Mouse (Mus musculus): ENCODE measurements around the gene Sulf2. TPM values are rescaled to one million over a fixed set of nuclear protein-coding genes. Genes with fewer than 3 reads are reported as not detected.
A peak's percentile ranks its signal among the peaks of the same experiment; 100 is the strongest.
"Not testable (repeated sequence)": the region's sequence is repeated elsewhere in the genome, so short reads cannot be mapped to it uniquely, and the experiment has no call there.

Gene Sulf2
- polyA plus RNA-seq, 1 experiment from 2014 or later: 118 TPM

DNA sequence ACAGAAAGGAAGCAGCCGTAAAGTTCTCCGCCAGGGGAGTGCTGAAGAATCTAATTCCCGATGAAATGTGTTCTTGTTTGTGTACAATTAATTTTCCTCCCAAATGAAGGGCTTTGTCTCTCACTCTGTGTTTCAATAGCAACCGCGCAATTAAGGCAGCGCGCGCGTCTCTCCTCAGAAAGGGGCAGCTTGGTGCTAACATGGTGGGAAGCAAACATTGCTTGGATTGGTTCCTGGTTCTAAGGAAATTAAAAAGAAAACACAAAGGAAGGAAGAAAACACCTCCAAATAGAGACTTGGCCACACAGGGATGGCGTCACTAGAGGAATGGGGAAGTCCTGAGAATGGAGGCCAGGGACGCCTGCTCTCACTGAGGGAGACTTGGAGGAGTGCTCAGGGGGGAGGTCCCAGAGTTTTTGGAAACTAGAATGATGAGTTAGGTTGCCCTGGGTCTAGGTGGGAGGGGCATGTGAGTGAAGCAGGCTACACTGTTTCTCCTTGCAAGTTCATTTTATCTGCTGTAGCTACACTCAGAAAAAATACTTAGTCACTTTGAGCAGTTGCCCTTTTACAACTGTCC, 32.5 kb upstream of the Sulf2 start:
- H3K4me3 ChIP-seq (replicated peaks); H3K27me3 ChIP-seq (replicated peaks); H3K9ac ChIP-seq (replicated peaks); H3K9me3 ChIP-seq (replicated peaks); H3K36me3 ChIP-seq: not testable (repeated sequence)
- H3K4me1 ChIP-seq: peaks cover 22% of the 10 kb centered on the region
- peak; percentile 42 for ATAC-seq (ENCODE audit: low FRiP score)
- WGBS: 31% methylated on average over 9 of the region's 11 CpGs
- 0 out of 2 replicates have a peak overlapping the region, but pooled peaks have one; percentile 7 for H3K4me2 ChIP-seq
- H3K27ac ChIP-seq (replicated peaks): peak overlapping the region; percentile 56; the same call in 1 of the 2 replicates

DNA sequence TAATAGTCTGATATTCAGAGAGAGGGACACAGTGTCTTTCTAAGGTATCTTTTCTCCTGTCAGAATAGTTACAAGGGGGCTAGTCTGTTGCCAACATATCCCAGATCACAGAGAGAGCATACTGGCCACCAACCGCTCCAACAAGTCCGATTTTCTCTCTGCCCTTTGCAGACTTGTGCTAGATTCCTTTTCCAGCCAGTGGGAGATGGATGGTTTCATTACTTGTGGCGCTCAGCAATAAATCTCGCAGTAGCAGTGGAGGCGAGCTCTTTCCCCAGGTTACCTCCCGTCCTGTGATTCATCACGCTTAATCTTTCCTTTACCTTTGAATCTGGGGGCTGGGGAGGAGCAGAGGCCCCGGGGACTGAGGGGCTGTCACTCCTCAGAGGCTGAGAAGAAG, 31.9 kb upstream of the Sulf2 start:
- not testable (repeated sequence) for H3K36me3 ChIP-seq; H3K27me3 ChIP-seq (replicated peaks); H3K4me2 ChIP-seq; H3K9me3 ChIP-seq (replicated peaks); H3K9ac ChIP-seq (replicated peaks); H3K4me3 ChIP-seq (replicated peaks)
- Histone ChIP-seq H3K4me1 (peaks cover 23% of the 10 kb centered on the region), H3K27ac (replicated peaks) (peak overlapping the region; percentile 71)
- ATAC-seq (ENCODE audit: low FRiP score): peak; percentile 27; the same call in 1 of the 2 replicates
- WGBS: 12% methylated on average over 8 of the region's 8 CpGs

DNA sequence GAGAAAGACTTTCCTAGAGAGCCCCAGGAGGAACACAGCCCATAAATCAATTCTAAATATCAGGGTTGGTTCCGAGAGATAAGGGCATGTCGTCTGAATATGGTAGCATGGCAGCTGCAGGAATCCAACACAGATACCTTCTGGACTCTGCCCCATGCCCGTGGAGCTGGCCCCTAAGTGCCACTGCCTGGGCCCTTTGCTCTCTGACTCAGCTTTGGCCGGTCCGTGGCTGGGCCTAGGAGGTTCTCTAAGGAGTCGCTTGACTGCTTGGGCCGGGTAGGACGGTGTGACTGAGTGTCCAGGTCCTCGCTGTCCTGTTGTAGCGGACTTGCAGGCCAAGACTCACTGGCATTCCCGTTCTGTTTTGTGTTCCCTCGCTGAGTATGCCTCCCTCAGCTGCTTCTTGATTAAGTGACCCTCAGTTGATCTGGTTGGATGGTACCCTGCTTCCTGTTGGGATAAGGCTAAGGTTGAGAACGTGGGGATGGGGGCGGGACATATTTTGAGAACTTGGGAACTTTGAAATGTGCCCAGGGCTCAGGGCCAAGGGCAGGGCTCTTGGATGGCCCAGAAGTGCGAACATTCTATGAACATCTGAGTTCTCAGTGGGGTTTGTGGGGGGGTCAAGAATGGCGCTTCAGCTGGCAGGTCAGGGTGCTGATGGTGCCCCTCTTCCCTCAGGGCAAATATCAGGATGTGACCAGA, 30.9 kb upstream of the Sulf2 start:
- WGBS: 81% methylated on average over 16 of the region's 16 CpGs

DNA sequence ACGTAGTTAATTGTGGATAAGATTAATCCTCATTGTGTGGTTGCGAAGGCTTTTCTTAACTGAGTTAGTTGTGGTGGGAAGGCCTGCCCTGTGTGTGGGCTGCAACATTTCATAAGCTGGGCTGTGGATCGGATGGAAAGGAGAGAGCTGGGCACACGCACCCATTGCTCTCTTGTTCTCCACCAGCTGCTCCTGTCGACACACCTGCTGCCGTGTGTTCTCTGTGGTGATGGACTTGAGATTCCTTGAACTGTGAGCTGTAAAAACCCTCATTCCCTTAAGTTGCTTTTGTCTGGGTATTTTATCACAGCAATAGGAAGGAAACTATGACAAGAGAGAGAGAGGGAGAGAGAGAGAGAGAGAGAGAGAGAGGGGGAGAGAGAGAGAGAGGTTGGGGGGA, 30.3 kb upstream of the Sulf2 start:
- peaks cover 31% of the 10 kb centered on the region for H3K4me1 ChIP-seq
- no peak overlapping the region for H3K9ac ChIP-seq (replicated peaks)
- H3K27me3 ChIP-seq (replicated peaks): no peaks in the 10 kb centered on the region
- H3K27ac ChIP-seq (replicated peaks): no peak overlapping the region
- H3K4me2 ChIP-seq: no peak overlapping the region
- no peak for ATAC-seq (ENCODE audit: low FRiP score)
- no peaks in the 10 kb centered on the region for H3K36me3 ChIP-seq
- no peak overlapping the region for H3K4me3 ChIP-seq (replicated peaks)
- no peaks in the 10 kb centered on the region for H3K9me3 ChIP-seq (replicated peaks)
- WGBS: 85% methylated on average over 6 of the region's 6 CpGs

More for the DNA sequence above, 30.9 kb upstream of the Sulf2 start:
- no peak overlapping the region for H3K4me2 ChIP-seq
- no peaks in the 10 kb centered on the region for H3K36me3 ChIP-seq
- peak overlapping the region; percentile 71 for H3K27ac ChIP-seq (replicated peaks)
- no peak overlapping the region for H3K4me3 ChIP-seq (replicated peaks)
- no peaks in the 10 kb centered on the region for H3K9me3 ChIP-seq (replicated peaks)
- ATAC-seq (ENCODE audit: low FRiP score): no peak
- peaks cover 28% of the 10 kb centered on the region for H3K4me1 ChIP-seq
- no peaks in the 10 kb centered on the region for H3K27me3 ChIP-seq (replicated peaks)
- H3K9ac ChIP-seq (replicated peaks): no peak overlapping the region

DNA sequence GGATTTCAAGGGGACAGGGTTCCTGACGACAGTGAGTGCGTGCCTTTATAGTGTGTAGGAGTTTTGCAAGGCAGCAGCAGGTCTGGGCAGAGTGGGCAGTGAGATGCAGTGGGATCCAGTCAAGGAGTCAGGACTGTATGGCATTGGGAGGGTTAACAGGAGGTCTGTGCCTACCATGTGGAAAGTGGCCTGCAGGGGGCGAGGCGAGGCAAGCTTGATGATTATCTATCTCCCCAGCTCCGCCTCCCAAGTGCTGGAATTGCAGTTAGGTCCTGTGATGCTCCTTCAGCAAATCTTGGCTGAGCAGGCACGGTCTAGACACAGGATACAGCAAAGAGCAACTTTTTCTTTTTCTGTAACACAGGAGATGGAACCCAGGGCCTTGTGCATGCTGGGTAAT, 29.0 kb upstream of the Sulf2 start:
- no peak overlapping the region for H3K27ac ChIP-seq (replicated peaks)
- no peaks in the 10 kb centered on the region for H3K9me3 ChIP-seq (replicated peaks)
- no peaks in the 10 kb centered on the region for H3K36me3 ChIP-seq
- H3K4me1 ChIP-seq: peaks cover 39% of the 10 kb centered on the region
- ATAC-seq (ENCODE audit: low FRiP score): no peak
- no peak overlapping the region for H3K4me3 ChIP-seq (replicated peaks)
- H3K27me3 ChIP-seq (replicated peaks): no peaks in the 10 kb centered on the region
- no peak overlapping the region for H3K9ac ChIP-seq (replicated peaks)
- no peak overlapping the region for H3K4me2 ChIP-seq
- WGBS: 72% methylated on average over 6 of the region's 6 CpGs

DNA sequence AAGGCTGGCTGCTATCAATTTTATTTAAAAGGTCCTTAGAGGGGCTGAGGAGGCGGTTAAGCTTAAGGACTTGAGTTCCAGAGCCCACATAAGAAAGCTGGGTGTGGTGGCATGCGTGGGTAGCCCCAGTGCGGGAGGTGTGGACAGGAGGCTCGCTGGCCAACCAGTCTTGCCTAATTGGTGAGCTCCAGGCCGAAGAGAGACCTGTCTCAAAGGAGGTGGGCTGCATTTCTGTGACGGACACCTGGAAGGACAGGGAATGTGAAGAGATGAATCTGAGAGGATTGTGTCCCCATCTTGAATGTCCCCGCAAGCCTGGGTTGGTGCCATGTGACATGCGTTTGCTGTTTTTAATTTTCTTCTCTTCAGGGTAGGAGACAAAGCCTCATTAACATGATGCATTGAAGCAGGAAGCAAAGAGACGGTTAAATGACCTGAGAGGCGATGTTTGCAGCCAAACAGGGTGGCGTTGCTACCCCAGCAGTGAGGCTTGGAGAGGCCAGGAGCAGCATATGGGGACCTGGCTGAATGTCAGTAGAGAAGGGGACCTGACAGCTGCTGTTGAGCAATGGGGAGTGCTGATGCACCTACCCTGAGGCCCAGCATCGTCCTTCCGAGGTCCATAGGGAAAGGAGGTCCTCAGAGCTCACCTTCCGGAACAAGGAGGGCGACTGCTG, 26.7 kb upstream of the Sulf2 start:
- Histone ChIP-seq H3K4me1 (peaks cover 30% of the 10 kb centered on the region), H3K9me3 (replicated peaks) (no peaks in the 10 kb centered on the region), H3K4me2 (no peak overlapping the region), H3K4me3 (replicated peaks) (no peak overlapping the region), H3K27ac (replicated peaks) (no peak overlapping the region), H3K36me3 (no peaks in the 10 kb centered on the region), H3K9ac (replicated peaks) (no peak overlapping the region), H3K27me3 (replicated peaks) (no peaks in the 10 kb centered on the region)
- 74% methylated on average over 15 of the region's 15 CpGs for WGBS
- no peak for ATAC-seq (ENCODE audit: low FRiP score)

DNA sequence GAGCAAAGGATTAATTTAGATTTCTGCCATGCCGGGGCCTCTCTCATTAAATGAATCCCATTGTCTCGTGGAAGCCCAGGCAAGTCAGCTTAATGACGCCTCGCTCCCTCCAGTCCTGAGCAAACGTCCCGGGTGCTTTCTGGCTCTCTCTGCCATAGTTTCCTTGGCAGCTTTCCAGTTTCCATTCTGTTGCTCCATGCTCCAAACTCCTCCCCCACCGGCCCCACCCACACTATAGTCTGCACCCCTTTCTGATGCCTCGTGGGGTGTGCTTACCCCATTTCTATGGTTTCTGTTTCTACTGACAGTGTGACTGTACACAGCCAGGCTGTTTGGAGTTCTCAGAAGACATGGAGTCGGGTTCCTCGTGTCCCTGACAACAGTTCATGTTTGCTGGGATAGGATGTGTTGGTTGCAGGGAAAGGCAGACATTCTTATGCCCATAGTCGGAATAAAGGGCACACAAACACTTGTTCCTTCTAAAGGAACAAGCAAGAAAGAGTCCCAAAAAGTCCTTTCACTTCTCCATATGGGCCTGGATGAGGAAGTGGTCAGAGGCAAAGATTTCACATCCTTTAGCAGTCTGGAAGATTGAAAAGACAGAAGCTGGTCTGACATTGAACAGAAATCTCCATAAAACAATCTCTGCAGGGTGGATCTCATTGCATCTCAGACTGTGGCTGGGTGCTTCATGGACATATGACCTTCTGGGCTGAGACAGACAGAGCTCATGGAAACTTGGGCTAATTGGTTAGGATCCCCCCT, 25.5 kb upstream of the Sulf2 start:
- peaks cover 31% of the 10 kb centered on the region for H3K4me1 ChIP-seq
- no peaks in the 10 kb centered on the region for H3K9me3 ChIP-seq (replicated peaks)
- H3K27me3 ChIP-seq (replicated peaks): no peaks in the 10 kb centered on the region
- no peak overlapping the region for H3K4me3 ChIP-seq (replicated peaks)
- no peaks in the 10 kb centered on the region for H3K36me3 ChIP-seq
- peak overlapping the region; percentile 74 for H3K27ac ChIP-seq (replicated peaks)
- no peak for ATAC-seq (ENCODE audit: low FRiP score)
- no peak overlapping the region for H3K4me2 ChIP-seq
- 22% methylated on average over 11 of the region's 11 CpGs for WGBS
- H3K9ac ChIP-seq (replicated peaks): no peak overlapping the region

DNA sequence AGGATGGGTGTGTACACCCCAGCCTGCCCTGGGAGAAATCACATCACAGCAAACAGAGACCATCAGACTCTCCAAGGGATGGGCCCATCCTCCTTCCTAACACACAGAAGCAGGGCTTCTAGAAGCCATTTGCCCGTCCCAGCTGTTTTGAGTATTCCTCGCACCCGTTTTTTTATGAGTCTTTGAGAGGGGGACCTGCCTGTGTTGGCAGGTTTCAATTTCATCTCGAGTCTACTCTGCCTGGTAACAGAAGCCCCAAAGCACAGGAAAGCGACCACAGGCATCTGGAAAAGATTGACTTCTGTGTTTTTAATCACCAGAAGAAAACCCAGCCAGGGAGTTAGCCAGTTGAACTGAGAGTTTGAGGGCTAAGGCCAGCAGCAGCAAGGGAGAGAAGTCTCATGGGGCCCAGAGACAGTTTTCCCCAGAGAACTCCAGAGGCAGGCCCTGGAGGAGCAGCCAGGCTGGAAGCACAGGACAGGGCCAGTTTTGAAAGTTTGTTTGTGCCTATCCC, 24.7 kb upstream of the Sulf2 start:
- no peak overlapping the region for H3K4me2 ChIP-seq
- peaks cover 38% of the 10 kb centered on the region for H3K4me1 ChIP-seq
- peak overlapping the region; percentile 74 for H3K27ac ChIP-seq (replicated peaks)
- H3K36me3 ChIP-seq: no peaks in the 10 kb centered on the region
- no peaks in the 10 kb centered on the region for H3K27me3 ChIP-seq (replicated peaks)
- H3K9ac ChIP-seq (replicated peaks): no peak overlapping the region
- 36% methylated on average over 5 of the region's 5 CpGs for WGBS
- no peaks in the 10 kb centered on the region for H3K9me3 ChIP-seq (replicated peaks)
- ATAC-seq (ENCODE audit: low FRiP score): no peak
- no peak overlapping the region for H3K4me3 ChIP-seq (replicated peaks)

DNA sequence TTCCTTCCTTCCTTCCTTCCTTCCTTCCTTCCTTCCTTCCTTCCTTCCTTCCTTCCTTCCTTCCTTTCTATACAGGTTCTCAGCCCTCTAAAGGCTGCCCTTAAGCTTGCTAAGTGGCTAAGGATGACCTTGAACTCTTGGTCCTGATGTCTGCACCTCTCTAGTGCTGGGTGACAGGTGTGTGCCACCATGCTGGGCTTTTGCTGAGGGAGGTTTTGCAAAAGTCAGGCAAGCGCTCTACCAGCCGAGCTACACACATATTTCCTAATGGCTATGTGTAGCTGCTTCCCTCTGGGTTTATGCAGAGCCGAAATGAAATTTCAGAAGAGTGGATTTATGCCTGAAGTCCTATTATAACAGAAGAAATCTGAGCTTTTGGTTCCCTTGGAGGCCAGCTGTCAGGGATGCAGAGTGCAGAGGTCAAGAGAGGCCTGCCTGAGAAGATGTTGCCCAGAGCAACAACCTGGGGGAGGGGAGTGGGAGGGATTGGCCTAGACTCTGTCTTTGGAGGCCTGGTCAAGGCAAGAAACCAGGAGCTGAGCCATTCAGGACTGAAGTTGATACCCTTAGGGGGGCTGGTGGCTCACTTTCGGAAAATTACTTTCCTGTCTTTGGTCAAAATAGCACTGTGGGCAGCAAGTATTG, 24.1 kb upstream of the Sulf2 start:
- H3K27me3 ChIP-seq (replicated peaks): no peaks in the 10 kb centered on the region
- no peaks in the 10 kb centered on the region for H3K9me3 ChIP-seq (replicated peaks)
- no peak for ATAC-seq (ENCODE audit: low FRiP score)
- H3K27ac ChIP-seq (replicated peaks): peak overlapping the region; percentile 74
- H3K4me3 ChIP-seq (replicated peaks): no peak overlapping the region
- H3K9ac ChIP-seq (replicated peaks): no peak overlapping the region
- no peaks in the 10 kb centered on the region for H3K36me3 ChIP-seq
- no peak overlapping the region for H3K4me2 ChIP-seq
- 51% methylated on average over 4 of the region's 4 CpGs for WGBS
- peaks cover 43% of the 10 kb centered on the region for H3K4me1 ChIP-seq

DNA sequence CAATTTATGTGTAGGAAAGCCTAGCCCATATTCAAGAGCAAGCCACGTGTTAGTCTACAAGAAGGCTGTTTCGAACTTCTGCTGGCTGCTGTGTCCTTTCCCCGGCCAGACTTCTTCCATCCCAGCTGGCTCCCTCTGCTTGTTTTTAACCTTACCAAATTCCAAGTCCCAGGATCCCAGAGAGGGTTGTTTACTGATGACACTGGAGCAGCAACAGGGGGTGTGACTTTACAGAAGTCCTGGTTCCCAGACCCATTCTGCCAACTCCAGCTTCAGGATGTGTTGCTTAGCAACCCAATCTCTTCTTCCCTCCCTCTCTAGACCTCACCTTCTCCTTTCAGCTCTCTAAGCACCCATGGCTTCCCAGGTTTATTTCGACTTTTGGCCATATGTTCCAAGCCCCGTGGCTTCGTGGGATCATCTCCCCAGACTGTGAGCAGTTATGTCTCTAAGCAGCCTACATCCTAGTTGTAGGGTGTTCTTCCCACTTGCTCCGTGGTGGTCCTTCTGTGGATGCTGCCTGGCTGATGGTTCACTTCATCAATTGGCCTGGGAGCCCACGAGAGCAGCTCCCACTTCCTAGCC, 20.2 kb upstream of the Sulf2 start:
- H3K4me1 ChIP-seq: peaks cover 37% of the 10 kb centered on the region
- no peak overlapping the region for H3K4me3 ChIP-seq (replicated peaks)
- H3K36me3 ChIP-seq: no peaks in the 10 kb centered on the region
- peak overlapping the region; percentile 25; the same call in 1 of the 2 replicates for H3K4me2 ChIP-seq
- WGBS: 53% methylated on average over 8 of the region's 8 CpGs
- no peak overlapping the region for H3K9ac ChIP-seq (replicated peaks)
- ATAC-seq (ENCODE audit: low FRiP score): no peak
- H3K27ac ChIP-seq (replicated peaks): peak overlapping the region; percentile 72
- peaks cover 22% of the 10 kb centered on the region; the same call in 1 of the 2 replicates for H3K27me3 ChIP-seq (replicated peaks)
- H3K9me3 ChIP-seq (replicated peaks): no peaks in the 10 kb centered on the region

DNA sequence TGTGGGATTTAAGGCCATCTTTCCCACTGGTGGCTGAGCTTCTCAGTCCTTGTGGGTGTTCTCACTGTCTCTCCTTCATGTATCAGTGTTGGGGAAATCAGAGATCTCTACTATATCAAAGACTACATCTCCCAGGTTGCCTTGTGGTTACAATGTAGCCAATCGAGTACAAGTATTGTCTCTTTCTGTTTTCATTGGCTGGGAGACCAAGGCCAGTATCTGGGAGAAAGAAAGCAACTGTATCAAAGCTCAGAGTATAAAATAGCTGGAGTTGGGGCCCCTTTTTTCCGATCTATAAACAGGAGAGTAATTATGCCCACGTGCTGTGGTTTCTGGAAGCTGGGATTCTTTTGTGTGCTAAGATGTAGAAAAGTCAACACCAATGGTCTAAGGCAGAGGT, 19.7 kb upstream of the Sulf2 start:
- no peaks in the 10 kb centered on the region for H3K36me3 ChIP-seq
- peak overlapping the region; percentile 72 for H3K27ac ChIP-seq (replicated peaks)
- no peaks in the 10 kb centered on the region for H3K9me3 ChIP-seq (replicated peaks)
- peaks cover 36% of the 10 kb centered on the region for H3K4me1 ChIP-seq
- no peak overlapping the region for H3K4me3 ChIP-seq (replicated peaks)
- 16% methylated on average over 3 of the region's 3 CpGs for WGBS
- peak; percentile 71 for ATAC-seq (ENCODE audit: low FRiP score)
- H3K27me3 ChIP-seq (replicated peaks): peaks cover 22% of the 10 kb centered on the region; the same call in 1 of the 2 replicates
- H3K9ac ChIP-seq (replicated peaks): no peak overlapping the region
- peak overlapping the region; percentile 25; the same call in 1 of the 2 replicates for H3K4me2 ChIP-seq

Data from neural tube, embryonic 15.5 days (tissue).